Mouse (Mus musculus) midbrain, embryonic 14.5 days (tissue): ENCODE data around the gene Arhgap30. TPM values are rescaled to one million over a fixed set of nuclear protein-coding genes. Genes with fewer than 3 reads are reported as not detected.

Experiments used
- ATAC-seq: fragments of 200-750 bp; cut with Nextera tagmentation; 2 replicates; pipeline ENCODE4 v1.8.0; 2017; ENCODE audit warnings: moderate number of reproducible peaks, moderate library complexity; ENCODE audit not compliant: low FRiP score, low TSS enrichment
- DNase-seq: peaks from one replicate; pipeline ENCODE4 v3.0.0-alpha.2; 2015
- H3K27ac ChIP-seq: fragments of 300-500 bp; sonication (generic); replicated peaks from 2 replicates; pipeline ENCODE4 v1.5.1; 2014; ENCODE audit warnings: mild to moderate bottlenecking, low read depth, low read length, moderate library complexity
- H3K27me3 ChIP-seq: fragments of 300-500 bp; sonication (generic); 2 replicates; pipeline ENCODE4 v1.6.1; 2014; ENCODE audit warnings: low read length, control low read depth, mixed read lengths; ENCODE audit not compliant: control insufficient read depth, insufficient read depth
- H3K36me3 ChIP-seq: fragments of 300-500 bp; sonication (generic); 2 replicates; pipeline ENCODE4 v1.6.1; 2014; ENCODE audit warnings: low read length, control low read depth; ENCODE audit not compliant: control insufficient read depth, insufficient read depth
- H3K4me1 ChIP-seq: fragments of 300-500 bp; sonication (generic); 2 replicates; pipeline ENCODE4 v1.6.1; 2014; ENCODE audit warnings: mild to moderate bottlenecking, antibody characterized with exemption, low read length, control low read depth; ENCODE audit not compliant: control insufficient read depth, insufficient read depth
- H3K4me2 ChIP-seq: fragments of 300-500 bp; sonication (generic); 2 replicates; pipeline ENCODE4 v1.6.1; 2014; ENCODE audit warnings: mild to moderate bottlenecking, low read length, moderate library complexity
- H3K4me3 ChIP-seq: fragments of 300-500 bp; sonication (generic); replicated peaks from 2 replicates; pipeline ENCODE4 v1.5.1; 2014; ENCODE audit warnings: low read depth, low read length
- H3K9ac ChIP-seq: fragments of 300-500 bp; sonication (generic); replicated peaks from 2 replicates; pipeline ENCODE4 v1.6.1; 2014; ENCODE audit warnings: mild to moderate bottlenecking, low read length, moderate library complexity
- H3K9me3 ChIP-seq: fragments of 300-500 bp; sonication (generic); 2 replicates; pipeline ENCODE4 v1.6.1; 2016; ENCODE audit warnings: low read length, control low read depth, mixed read lengths; ENCODE audit not compliant: control insufficient read depth
- WGBS: fragments of 180-500 bp; shearing (Covaris S2); extraction: QIAGEN DNeasy Blood & Tissue Kit; methylation state at CpG from one replicate; pipeline ENCODE4 v1.1.7; 2014; 5-methylcytosine and 5-hydroxymethylcytosine counted together
- polyA plus RNA-seq: library from polyadenylated mRNA; unstranded; fragments of >200 nt; fragmentation: Nextera tagmentation; extraction: Ambion mirVana; gene quantifications from 2 replicates; pipeline ENCODE4 v1.2.1, GENCODE M21; 2014

Arhgap30 gene
- polyA plus RNA-seq, 1 experiment from 2014 or later = 0.42 TPM

- WGBS = 88% methylated on average over 5 of the region's 5 CpGs
- ATAC-seq = no peak
- Histone ChIP-seq H3K4me1 (no peaks in the 10 kb centered on the region), H3K4me3 (no peak overlapping the region), H3K4me2 (no peak overlapping the region), H3K9ac (no peak overlapping the region), H3K36me3 (no peaks in the 10 kb centered on the region), H3K27ac (no peak overlapping the region), H3K27me3 (peaks cover 2% of the 10 kb centered on the region), H3K9me3 (no peaks in the 10 kb centered on the region)
- DNase-seq = no peak
Observed at GRCm38 (mm10) chr1:171432158-171432557, 43.4 kb downstream of the Arhgap30 start.

DNA sequence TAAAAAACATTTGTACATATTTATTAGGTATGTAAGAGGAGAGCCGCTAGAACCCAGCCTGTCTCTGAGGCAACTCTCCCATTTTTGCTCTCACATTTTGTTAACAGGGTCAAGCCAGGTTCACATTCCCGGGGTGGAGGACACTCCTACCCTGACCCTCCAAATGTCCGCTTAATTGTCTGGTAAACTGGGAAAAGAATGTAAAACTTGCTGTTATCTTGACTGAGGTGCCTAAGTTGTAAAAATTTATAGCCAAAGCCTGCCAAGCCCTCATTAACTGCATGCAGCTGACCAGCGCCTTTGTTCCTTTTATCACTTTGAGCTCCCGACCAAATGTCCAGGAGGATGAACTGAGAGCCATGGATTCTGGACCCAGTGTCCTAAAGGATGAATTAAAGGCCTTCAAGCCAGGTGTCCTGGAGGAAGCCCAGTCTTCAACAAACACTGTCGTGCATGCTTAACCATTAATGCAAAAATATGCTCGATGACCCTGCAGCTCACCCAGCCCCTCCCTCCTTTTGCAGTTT is 46.6 kb downstream of the Arhgap30 start:
- Histone ChIP-seq H3K27ac (no peak overlapping the region), H3K4me2 (no peak overlapping the region), H3K9ac (no peak overlapping the region), H3K4me3 (no peak overlapping the region), H3K36me3 (no peaks in the 10 kb centered on the region), H3K9me3 (no peaks in the 10 kb centered on the region), H3K4me1 (peaks cover 12% of the 10 kb centered on the region; the same call in 1 of the 2 replicates), H3K27me3 (peaks cover 30% of the 10 kb centered on the region)
- DNase-seq (no peak), ATAC-seq (no peak)
- WGBS = 77% methylated on average over 7 of the region's 7 CpGs

DNA sequence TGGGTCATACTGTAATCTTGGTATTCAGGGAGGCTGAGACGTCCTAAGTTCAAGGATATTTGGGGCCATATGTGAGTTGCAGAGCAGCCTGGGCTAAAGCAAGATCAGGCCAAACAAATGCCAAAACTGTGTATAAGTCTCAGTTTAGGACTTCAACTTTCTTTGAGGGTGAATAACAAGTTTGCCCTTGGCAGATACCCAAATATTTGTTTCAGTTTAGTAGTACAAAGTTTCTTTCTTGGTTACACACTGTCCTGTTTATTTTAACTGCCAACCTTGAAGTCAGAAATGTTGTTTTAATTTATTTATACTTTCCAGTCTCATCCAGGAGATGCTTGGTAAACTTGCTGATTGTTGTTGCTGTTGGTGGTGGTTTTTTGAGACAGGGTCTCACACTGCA is 47.2 kb downstream of the Arhgap30 start:
- H3K36me3 ChIP-seq = no peaks in the 10 kb centered on the region
- ATAC-seq = no peak
- WGBS = 71% methylated on average over 1 of the region's 1 CpGs
- peaks cover 30% of the 10 kb centered on the region for H3K27me3 ChIP-seq
- no peaks in the 10 kb centered on the region for H3K9me3 ChIP-seq
- no peak overlapping the region for H3K9ac ChIP-seq
- H3K4me2 ChIP-seq = no peak overlapping the region
- no peak overlapping the region for H3K4me3 ChIP-seq
- DNase-seq = no peak
- H3K4me1 ChIP-seq = peaks cover 12% of the 10 kb centered on the region; the same call in 1 of the 2 replicates
- H3K27ac ChIP-seq = no peak overlapping the region

DNA sequence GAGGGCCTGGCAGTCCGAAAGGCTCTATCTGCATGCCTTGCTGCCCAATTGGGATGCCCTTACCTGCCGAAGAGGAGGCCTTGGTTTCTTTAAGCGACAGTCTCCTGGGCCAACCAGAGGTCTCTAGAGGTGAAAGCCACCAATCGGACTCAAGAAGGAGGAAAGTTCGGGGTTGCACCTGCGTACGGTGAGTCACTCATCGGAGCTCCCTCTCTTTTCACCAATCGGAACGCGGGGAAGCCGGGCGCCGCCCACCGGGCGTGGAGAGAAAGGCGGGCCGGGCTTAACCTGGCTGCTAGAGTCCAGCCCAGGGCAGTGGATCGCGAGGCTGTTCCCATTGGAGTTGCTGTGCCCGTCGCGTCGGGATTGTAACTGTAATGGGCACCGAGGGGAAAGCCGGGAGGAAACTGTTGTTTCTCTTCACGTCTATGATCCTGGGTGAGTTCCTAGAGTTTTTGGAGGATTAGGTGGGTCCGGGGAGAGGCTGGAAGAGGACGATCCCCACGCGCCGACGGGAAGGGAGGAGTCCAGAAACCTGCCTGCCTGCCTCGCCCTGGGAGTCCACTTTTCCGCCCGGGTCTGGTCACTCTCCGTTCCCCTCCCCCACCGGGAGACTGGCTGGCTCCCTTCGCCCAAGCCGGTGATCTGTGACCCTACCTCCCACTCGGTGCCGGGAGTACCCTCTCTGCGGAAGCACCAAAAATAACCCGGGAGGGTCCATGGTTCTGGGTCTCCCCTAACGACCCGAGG is 48.7 kb downstream of the Arhgap30 start, which contains the start of gene F11r:
Gene F11r (plus strand): TSS at position 272 of the 750 bp plus-strand sequence.
- no peak within 1 kb of the TSS for H3K27ac ChIP-seq
- DNase-seq (peak; percentile 53), ATAC-seq (peak; percentile 43)
- H3K4me3 ChIP-seq = peak within 1 kb of the TSS; percentile 33
- WGBS = 1% methylated on average over 43 of the region's 46 CpGs
- H3K9me3 ChIP-seq = no peaks in the 10 kb centered on the region
- peaks cover 12% of the 10 kb centered on the region; the same call in 1 of the 2 replicates for H3K4me1 ChIP-seq
- H3K4me2 ChIP-seq = peak within 1 kb of the TSS; percentile 51
- peaks cover 30% of the 10 kb centered on the region for H3K27me3 ChIP-seq
- peak within 1 kb of the TSS; percentile 23; the same call in 1 of the 2 replicates for H3K9ac ChIP-seq
- H3K36me3 ChIP-seq = no peaks in the 10 kb centered on the region

GRCm38 (mm10) chr1:171438014-171438670 is 49.4 kb downstream of the Arhgap30 start:
- Histone ChIP-seq H3K4me1 (peaks cover 12% of the 10 kb centered on the region; the same call in 1 of the 2 replicates), H3K9ac (0 out of 2 replicates have a peak overlapping the region, but pooled peaks have one; percentile 23), H3K27ac (no peak overlapping the region), H3K4me2 (peak overlapping the region; percentile 51), H3K9me3 (no peaks in the 10 kb centered on the region), H3K36me3 (no peaks in the 10 kb centered on the region), H3K4me3 (peak overlapping the region; percentile 33), H3K27me3 (peaks cover 30% of the 10 kb centered on the region)
- WGBS = 7% methylated on average over 18 of the region's 18 CpGs
- no peak for ATAC-seq
- DNase-seq = no peak

GRCm38 (mm10) chr1:171439072-171439471 is 50.3 kb downstream of the Arhgap30 start:
- DNase-seq (no peak), ATAC-seq (no peak)
- 60% methylated on average over 8 of the region's 8 CpGs for WGBS
- H3K27ac ChIP-seq = no peak overlapping the region
- H3K9me3 ChIP-seq = 0 out of 2 replicates have a peak, but pooled peaks cover 5% of the 10 kb centered on the region
- peaks cover 30% of the 10 kb centered on the region for H3K27me3 ChIP-seq
- no peak overlapping the region for H3K4me3 ChIP-seq
- H3K4me2 ChIP-seq = no peak overlapping the region
- H3K36me3 ChIP-seq = no peaks in the 10 kb centered on the region
- H3K9ac ChIP-seq = no peak overlapping the region
- peaks cover 12% of the 10 kb centered on the region; the same call in 1 of the 2 replicates for H3K4me1 ChIP-seq

DNA sequence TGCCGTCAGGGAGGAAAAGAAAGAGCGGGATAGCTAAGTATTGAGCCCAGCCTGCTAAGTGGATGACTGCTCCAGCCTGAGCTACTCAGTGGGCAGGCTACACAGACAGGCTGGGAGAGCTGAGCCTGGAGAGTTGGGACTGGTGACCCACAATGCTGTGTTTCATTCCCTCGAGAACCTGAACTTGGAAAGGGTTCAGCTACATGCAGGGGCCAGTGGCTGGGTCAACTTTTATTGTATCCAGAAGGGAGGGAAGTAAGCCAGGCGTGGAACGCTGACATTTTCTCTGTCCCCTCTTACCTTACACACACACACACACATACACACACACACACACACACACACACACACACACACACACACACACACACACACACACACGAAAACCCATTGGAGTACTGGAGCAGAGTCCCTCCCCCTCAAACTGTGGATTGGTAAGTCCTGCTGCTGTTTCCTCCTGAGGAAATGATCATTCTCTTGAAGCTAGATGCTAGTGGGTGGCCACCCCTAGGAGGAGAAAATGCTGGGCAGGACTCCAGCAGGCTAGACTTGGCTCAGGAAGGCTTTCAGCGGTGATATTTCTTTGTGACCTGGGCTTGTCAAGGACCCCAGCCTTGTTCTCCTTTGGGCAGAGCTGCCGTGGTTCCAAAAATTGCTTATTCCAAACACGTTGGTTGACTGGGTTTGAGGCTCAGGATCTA is 51.4 kb downstream of the Arhgap30 start:
- peak overlapping the region; percentile 15; the same call in 1 of the 2 replicates for H3K4me2 ChIP-seq
- H3K36me3 ChIP-seq = no peaks in the 10 kb centered on the region
- 54% methylated on average over 9 of the region's 9 CpGs for WGBS
- H3K4me3 ChIP-seq = no peak overlapping the region
- peaks cover 30% of the 10 kb centered on the region for H3K27me3 ChIP-seq
- no peak overlapping the region for H3K27ac ChIP-seq
- peaks cover 12% of the 10 kb centered on the region; the same call in 1 of the 2 replicates for H3K4me1 ChIP-seq
- ATAC-seq (no peak), DNase-seq (no peak)
- 0 out of 2 replicates have a peak, but pooled peaks cover 7% of the 10 kb centered on the region for H3K9me3 ChIP-seq
- no peak overlapping the region; the same call in 1 of the 2 replicates for H3K9ac ChIP-seq
